Mouse (Mus musculus) liver, embryonic 11.5 days (tissue): ENCODE results near the gene Nprl2. TPM values are rescaled to one million over a fixed set of nuclear protein-coding genes. Genes with fewer than 3 reads are reported as not detected.
A peak's percentile ranks its signal among the peaks of the same experiment; 100 is the strongest.

Experiments
- ATAC-seq: fragments of 200-750 bp; cut with Nextera tagmentation; replicated peaks from 2 replicates; pipeline ENCODE4 v1.8.0; 2017; ENCODE audit warnings: moderate number of reproducible peaks, mild to moderate bottlenecking, moderate TSS enrichment, moderate library complexity; ENCODE audit not compliant: low FRiP score
- DNase-seq: peaks from one replicate; pipeline ENCODE4 v3.0.0-alpha.2; 2017; ENCODE audit warnings: low spot score
- H3K27ac ChIP-seq: fragments of 300-500 bp; sonication (generic); 2 replicates; pipeline ENCODE4 v1.5.1; 2014; ENCODE audit warnings: mild to moderate bottlenecking, low read depth, low read length, control low read depth
- H3K27me3 ChIP-seq: fragments of 300-500 bp; sonication (generic); replicated peaks from 2 replicates; pipeline ENCODE4 v1.6.1; 2014; ENCODE audit warnings: low read length, mixed read lengths; ENCODE audit not compliant: control insufficient read depth, insufficient read depth
- H3K36me3 ChIP-seq: fragments of 300-500 bp; sonication (generic); 2 replicates; pipeline ENCODE4 v1.6.1; 2014; ENCODE audit warnings: mild to moderate bottlenecking, low read length, moderate library complexity, mixed read lengths; ENCODE audit not compliant: control insufficient read depth, insufficient read depth
- H3K4me1 ChIP-seq: fragments of 300-500 bp; sonication (generic); replicated peaks from 2 replicates; pipeline ENCODE4 v1.6.1; 2014; ENCODE audit warnings: low read length, mixed read lengths; ENCODE audit not compliant: control insufficient read depth, insufficient read depth
- H3K4me2 ChIP-seq: fragments of 300-500 bp; sonication (generic); 2 replicates; pipeline ENCODE4 v1.6.1; 2014; ENCODE audit warnings: mild to moderate bottlenecking, control low read depth, moderate library complexity
- H3K4me3 ChIP-seq: fragments of 300-500 bp; sonication (generic); 2 replicates; pipeline ENCODE4 v1.5.1; 2014; ENCODE audit warnings: low read depth, low read length, control low read depth
- H3K9ac ChIP-seq: fragments of 300-500 bp; sonication (generic); 2 replicates; pipeline ENCODE4 v1.6.1; 2014; ENCODE audit warnings: low read depth, low read length, control low read depth
- H3K9me3 ChIP-seq: fragments of 300-500 bp; sonication (generic); 2 replicates; pipeline ENCODE4 v1.6.1; 2016; ENCODE audit warnings: low read length, inconsistent platforms, mixed read lengths; ENCODE audit not compliant: control insufficient read depth
- WGBS: fragments of 180-500 bp; shearing (Covaris S2); extraction: QIAGEN DNeasy Blood & Tissue Kit; methylation state at CpG from one replicate; pipeline ENCODE4 v1.1.7; 2014; 5-methylcytosine and 5-hydroxymethylcytosine counted together
- polyA plus RNA-seq: library from polyadenylated mRNA; unstranded; fragments of >200 nt; fragmentation: Nextera tagmentation; extraction: Ambion mirVana; gene quantifications from 2 replicates; pipeline ENCODE4 v1.2.1, GENCODE M21; 2014

The Nprl2 gene
- polyA plus RNA-seq, 1 experiment from 2014 or later, result 31.3 TPM

GRCm38 (mm10) chr9:107541005-107541404 is 1.0 kb upstream of the Nprl2 start:
- WGBS, result 42% methylated on average over 10 of the region's 10 CpGs
- H3K4me2 ChIP-seq, result peak overlapping the region; percentile 97
- no peak for ATAC-seq
- no peaks in the 10 kb centered on the region for H3K27me3 ChIP-seq
- H3K27ac ChIP-seq, result no peak overlapping the region
- DNase-seq, result no peak
- H3K36me3 ChIP-seq, result peaks cover 36% of the 10 kb centered on the region
- H3K4me3 ChIP-seq, result peak overlapping the region; percentile 74
- no peaks in the 10 kb centered on the region for H3K9me3 ChIP-seq
- H3K9ac ChIP-seq, result no peak overlapping the region
- peaks cover 25% of the 10 kb centered on the region for H3K4me1 ChIP-seq

- H3K36me3 ChIP-seq, result peaks cover 31% of the 10 kb centered on the region
- peak overlapping the region; percentile 97 for H3K4me2 ChIP-seq
- peak overlapping the region; percentile 26; the same call in 1 of the 2 replicates for H3K27ac ChIP-seq
- H3K4me3 ChIP-seq, result peak overlapping the region; percentile 74
- peak overlapping the region; percentile 75 for H3K9ac ChIP-seq
- H3K9me3 ChIP-seq, result no peaks in the 10 kb centered on the region
- 1% methylated on average over 11 of the region's 11 CpGs for WGBS
- ATAC-seq (peak; percentile 3; the same call in 1 of the 2 replicates), DNase-seq (no peak)
- H3K27me3 ChIP-seq, result no peaks in the 10 kb centered on the region
- peaks cover 20% of the 10 kb centered on the region for H3K4me1 ChIP-seq
Observed at GRCm38 (mm10) chr9:107542352-107542686, 293 bp downstream of the Nprl2 start.

DNA sequence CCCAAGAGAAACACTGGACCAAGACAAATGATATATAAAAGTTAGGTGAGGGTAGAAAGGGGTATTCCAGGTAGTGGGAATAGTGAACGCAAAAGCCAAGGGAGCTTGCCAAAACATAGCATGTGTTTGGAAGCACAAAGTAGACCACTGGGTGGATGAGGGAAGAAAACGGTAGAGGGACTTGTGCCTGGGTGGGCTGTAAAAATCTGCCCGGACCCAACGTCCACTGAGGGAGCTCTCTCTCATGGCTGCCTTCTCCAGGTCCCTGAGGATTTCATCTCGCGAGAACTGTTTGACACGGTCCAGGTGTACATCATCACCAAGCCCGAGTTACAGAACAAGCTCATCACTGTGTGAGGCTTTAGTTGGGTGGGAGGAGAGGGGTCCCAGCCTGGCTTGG is 695 bp downstream of the Nprl2 start:
- peak overlapping the region; percentile 75 for H3K9ac ChIP-seq
- H3K4me1 ChIP-seq, result peaks cover 21% of the 10 kb centered on the region

DNA sequence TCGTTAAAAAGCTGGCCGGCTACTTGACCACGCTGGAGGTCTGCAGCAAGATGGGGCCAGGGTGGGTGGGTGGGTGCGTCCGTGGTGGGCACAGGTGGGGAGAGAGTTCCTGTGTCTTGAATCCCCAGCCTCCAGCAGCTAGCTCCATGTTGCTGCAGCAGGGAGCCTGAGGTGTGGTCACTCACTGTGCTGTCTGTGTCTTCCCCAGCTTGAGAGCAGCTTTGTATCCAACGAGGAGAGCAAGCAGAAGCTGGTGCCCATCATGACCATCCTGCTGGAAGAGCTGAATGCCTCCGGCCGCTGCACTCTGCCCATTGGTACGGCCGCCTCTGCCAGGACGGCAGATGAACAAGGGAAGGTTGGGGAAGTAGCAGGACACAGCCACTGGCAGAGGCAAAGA is 1.3 kb downstream of the Nprl2 start:
- WGBS, result 84% methylated on average over 11 of the region's 11 CpGs
- H3K4me2 ChIP-seq, result peak overlapping the region; percentile 97; the same call in 1 of the 2 replicates
- no peaks in the 10 kb centered on the region for H3K9me3 ChIP-seq
- DNase-seq (no peak), ATAC-seq (no peak)
- no peak overlapping the region for H3K27ac ChIP-seq
- H3K27me3 ChIP-seq, result 0 out of 2 replicates have a peak, but pooled peaks cover under 1% of the 10 kb centered on the region
- H3K4me1 ChIP-seq, result peaks cover 20% of the 10 kb centered on the region
- no peak overlapping the region for H3K9ac ChIP-seq
- peaks cover 24% of the 10 kb centered on the region for H3K36me3 ChIP-seq
- H3K4me3 ChIP-seq, result 0 out of 2 replicates have a peak overlapping the region, but pooled peaks have one; percentile 74

More for the DNA sequence above, 695 bp downstream of the Nprl2 start:
- WGBS, result 54% methylated on average over 8 of the region's 8 CpGs
- Histone ChIP-seq H3K27ac (no peak overlapping the region), H3K4me2 (peak overlapping the region; percentile 97), H3K4me3 (peak overlapping the region; percentile 74), H3K27me3 (no peaks in the 10 kb centered on the region), H3K9me3 (no peaks in the 10 kb centered on the region), H3K36me3 (peaks cover 30% of the 10 kb centered on the region)
- DNase-seq (no peak), ATAC-seq (no peak)

- Histone ChIP-seq H3K9ac (no peak overlapping the region), H3K9me3 (no peaks in the 10 kb centered on the region), H3K4me2 (no peak overlapping the region), H3K27me3 (peaks cover 6% of the 10 kb centered on the region; the same call in 1 of the 2 replicates), H3K36me3 (peaks cover 15% of the 10 kb centered on the region), H3K4me3 (no peak overlapping the region), H3K4me1 (peaks cover 20% of the 10 kb centered on the region), H3K27ac (no peak overlapping the region)
- 94% methylated on average over 17 of the region's 17 CpGs for WGBS
- ATAC-seq, result no peak
- no peak for DNase-seq
Observed at GRCm38 (mm10) chr9:107544196-107544700, 2.2 kb downstream of the Nprl2 start.

GRCm38 (mm10) chr9:107544729-107545128 is 2.7 kb downstream of the Nprl2 start:
- Histone ChIP-seq H3K27ac (no peak overlapping the region), H3K9ac (no peak overlapping the region), H3K36me3 (peaks cover 12% of the 10 kb centered on the region; the same call in 1 of the 2 replicates), H3K4me3 (no peak overlapping the region), H3K9me3 (no peaks in the 10 kb centered on the region), H3K27me3 (peaks cover 7% of the 10 kb centered on the region; the same call in 1 of the 2 replicates), H3K4me2 (no peak overlapping the region), H3K4me1 (peaks cover 20% of the 10 kb centered on the region)
- 92% methylated on average over 12 of the region's 12 CpGs for WGBS
- ATAC-seq, result no peak
- no peak for DNase-seq

DNA sequence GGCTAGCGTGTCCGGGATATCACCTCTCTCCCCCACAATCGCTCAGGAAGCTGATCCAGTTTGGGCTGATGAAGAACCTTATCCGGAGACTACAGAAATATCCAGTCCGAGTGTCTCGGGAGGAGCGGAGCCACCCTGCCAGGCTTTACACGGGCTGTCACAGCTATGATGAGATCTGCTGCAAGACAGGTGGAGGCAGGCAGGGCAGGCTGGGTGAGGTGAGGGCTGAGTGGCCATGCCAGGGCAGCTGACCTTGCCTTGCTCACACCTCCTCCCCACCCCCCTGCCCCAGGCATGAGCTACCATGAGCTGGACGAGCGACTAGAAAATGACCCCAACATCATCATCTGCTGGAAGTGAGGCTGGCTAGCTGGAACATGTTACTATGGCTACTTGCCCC is 3.2 kb downstream of the Nprl2 start:
- Histone ChIP-seq H3K4me3 (no peak overlapping the region), H3K4me1 (peaks cover 17% of the 10 kb centered on the region), H3K36me3 (peaks cover 8% of the 10 kb centered on the region; the same call in 1 of the 2 replicates), H3K27ac (no peak overlapping the region), H3K9me3 (no peaks in the 10 kb centered on the region), H3K4me2 (no peak overlapping the region), H3K9ac (no peak overlapping the region), H3K27me3 (peaks cover 7% of the 10 kb centered on the region; the same call in 1 of the 2 replicates)
- no peak for DNase-seq
- 85% methylated on average over 10 of the region's 10 CpGs for WGBS
- no peak for ATAC-seq

- Histone ChIP-seq H3K27me3 (peaks cover 7% of the 10 kb centered on the region; the same call in 1 of the 2 replicates), H3K4me2 (no peak overlapping the region), H3K9me3 (no peaks in the 10 kb centered on the region), H3K36me3 (peaks cover 8% of the 10 kb centered on the region; the same call in 1 of the 2 replicates), H3K27ac (no peak overlapping the region), H3K4me3 (no peak overlapping the region), H3K4me1 (peaks cover 19% of the 10 kb centered on the region), H3K9ac (no peak overlapping the region)
- WGBS, result 8% methylated on average over 3 of the region's 3 CpGs
- no peak for ATAC-seq
- peak; percentile 71 for DNase-seq
Observed at GRCm38 (mm10) chr9:107545602-107546001, 3.6 kb downstream of the Nprl2 start.

DNA sequence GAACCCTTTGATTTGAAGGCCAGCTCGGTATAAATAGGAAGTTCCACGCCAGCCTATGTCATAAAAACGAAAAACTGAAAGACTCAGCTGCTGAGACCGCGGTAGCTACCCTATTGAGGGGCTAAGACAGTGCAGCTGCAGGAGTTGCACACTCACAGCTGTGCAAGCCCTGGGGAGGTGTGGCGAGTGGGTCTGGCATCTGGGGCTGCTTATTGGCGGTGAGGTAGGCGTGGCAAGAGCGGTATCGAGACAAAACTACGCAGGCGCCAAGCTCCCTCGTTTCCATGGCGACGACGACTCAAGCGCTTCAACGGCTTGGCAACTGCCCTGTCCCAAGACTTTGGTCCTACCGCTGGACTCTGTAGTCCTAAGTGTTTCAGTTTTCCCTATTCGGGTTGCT is 5.0 kb downstream of the Nprl2 start, which contains the start of gene Zmynd10:
Gene Zmynd10, plus strand, starts transcription at position 273 of the 400 bp plus-strand sequence.
- Histone ChIP-seq H3K4me1 (peaks cover 29% of the 10 kb centered on the region), H3K4me2 (peak within 1 kb of the TSS; percentile 54), H3K9ac (no peak within 1 kb of the TSS), H3K27ac (no peak within 1 kb of the TSS), H3K4me3 (peak within 1 kb of the TSS; percentile 18; the same call in 1 of the 2 replicates), H3K36me3 (peaks cover 8% of the 10 kb centered on the region; the same call in 1 of the 2 replicates), H3K9me3 (no peaks in the 10 kb centered on the region), H3K27me3 (peaks cover 7% of the 10 kb centered on the region; the same call in 1 of the 2 replicates)
- DNase-seq, result peak; percentile 81
- 5% methylated on average over 20 of the region's 20 CpGs for WGBS
- peak; percentile 70 for ATAC-seq
